Mouse (Mus musculus): Measurements from ENCODE around the gene Rara.

The Rara gene

DNA sequence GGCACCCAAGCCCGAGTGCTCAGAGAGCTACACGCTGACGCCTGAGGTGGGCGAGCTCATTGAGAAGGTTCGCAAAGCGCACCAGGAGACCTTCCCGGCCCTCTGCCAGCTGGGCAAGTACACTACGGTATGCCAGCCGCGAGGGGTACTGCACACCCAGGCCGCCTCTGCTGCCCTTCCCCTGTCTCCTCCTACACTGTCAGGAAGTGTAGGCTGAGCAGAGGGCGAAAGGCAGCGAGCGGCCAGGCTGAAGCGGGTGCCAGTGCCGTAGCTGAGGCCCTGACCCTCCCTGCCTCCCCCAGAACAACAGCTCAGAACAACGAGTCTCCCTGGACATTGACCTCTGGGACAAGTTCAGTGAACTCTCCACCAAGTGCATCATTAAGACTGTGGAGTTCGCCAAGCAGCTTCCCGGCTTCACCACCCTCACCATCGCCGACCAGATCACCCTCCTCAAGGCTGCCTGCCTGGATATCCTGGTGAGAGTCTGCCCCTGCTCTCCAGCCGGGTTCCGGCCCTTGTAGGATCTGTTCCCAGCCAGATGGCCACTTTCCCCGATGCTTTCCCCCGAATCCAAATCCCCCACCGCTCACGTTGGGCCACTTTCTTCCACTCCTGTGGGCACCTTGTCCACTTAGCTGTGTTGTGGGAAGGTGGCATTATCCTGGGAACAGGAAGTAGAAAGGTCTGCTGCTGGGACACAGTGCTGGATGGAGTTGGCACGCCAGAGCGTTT lies 42.7 kb downstream of the Rara start:
- DNase-seq, result peak; percentile 90

GRCm38 (mm10) chr11:98971316-98972031 lies 43.9 kb downstream of the Rara start:
- DNase-seq, result peak; percentile 95

- DNase-seq, result peak; percentile 98
These were observed 44.6 kb downstream of the Rara start for GRCm38 (mm10) chr11:98972215-98972614.

- DNase-seq, result peak; percentile 93
These were observed 45.3 kb downstream of the Rara start for GRCm38 (mm10) chr11:98972801-98973360.

GRCm38 (mm10) chr11:98973584-98973983 lies 46.0 kb downstream of the Rara start:
- DNase-seq, result peak; percentile 96

- peak; percentile 92 for DNase-seq
These were observed 46.6 kb downstream of the Rara start for GRCm38 (mm10) chr11:98974213-98974612.

GRCm38 (mm10) chr11:98974871-98975719 lies 47.5 kb downstream of the Rara start:
- peak; percentile 95 for DNase-seq

DNA sequence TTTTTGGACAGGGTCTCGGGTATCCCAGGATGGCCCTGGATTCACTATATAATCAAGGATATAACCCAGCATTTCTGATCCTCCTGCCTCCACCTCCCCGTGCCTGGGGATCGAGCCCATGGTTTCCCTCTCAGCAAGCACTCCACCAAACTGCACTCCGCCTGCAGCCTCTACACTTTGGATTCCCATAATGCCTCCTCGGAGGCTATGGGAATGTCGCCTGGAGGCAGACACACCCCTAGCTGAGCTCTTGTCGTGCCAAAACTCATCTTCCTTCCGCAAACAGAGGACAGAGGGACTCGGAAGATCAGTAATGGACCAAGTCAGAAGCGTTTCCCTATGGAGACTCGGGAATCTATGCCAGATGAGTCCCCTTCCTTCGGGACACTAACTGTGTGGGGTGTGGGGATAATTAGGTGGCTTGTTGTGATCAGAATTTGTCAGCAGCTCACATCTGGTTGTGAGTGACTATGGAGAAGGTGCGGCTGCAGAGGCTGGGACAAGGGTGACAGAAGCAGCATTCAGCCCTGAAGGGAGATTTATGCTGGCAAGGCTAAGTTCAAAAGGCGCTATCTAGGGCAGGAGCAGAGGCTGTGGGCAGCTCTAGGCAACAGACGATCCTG lies 51.0 kb downstream of the Rara start:
- DNase-seq, result peak; percentile 77

GRCm38 (mm10) chr11:98979356-98979755 lies 51.7 kb downstream of the Rara start:
- no peak for DNase-seq

GRCm38 (mm10) chr11:98981289-98981996 lies 53.8 kb downstream of the Rara start:
- DNase-seq, result peak; percentile 79

DNA sequence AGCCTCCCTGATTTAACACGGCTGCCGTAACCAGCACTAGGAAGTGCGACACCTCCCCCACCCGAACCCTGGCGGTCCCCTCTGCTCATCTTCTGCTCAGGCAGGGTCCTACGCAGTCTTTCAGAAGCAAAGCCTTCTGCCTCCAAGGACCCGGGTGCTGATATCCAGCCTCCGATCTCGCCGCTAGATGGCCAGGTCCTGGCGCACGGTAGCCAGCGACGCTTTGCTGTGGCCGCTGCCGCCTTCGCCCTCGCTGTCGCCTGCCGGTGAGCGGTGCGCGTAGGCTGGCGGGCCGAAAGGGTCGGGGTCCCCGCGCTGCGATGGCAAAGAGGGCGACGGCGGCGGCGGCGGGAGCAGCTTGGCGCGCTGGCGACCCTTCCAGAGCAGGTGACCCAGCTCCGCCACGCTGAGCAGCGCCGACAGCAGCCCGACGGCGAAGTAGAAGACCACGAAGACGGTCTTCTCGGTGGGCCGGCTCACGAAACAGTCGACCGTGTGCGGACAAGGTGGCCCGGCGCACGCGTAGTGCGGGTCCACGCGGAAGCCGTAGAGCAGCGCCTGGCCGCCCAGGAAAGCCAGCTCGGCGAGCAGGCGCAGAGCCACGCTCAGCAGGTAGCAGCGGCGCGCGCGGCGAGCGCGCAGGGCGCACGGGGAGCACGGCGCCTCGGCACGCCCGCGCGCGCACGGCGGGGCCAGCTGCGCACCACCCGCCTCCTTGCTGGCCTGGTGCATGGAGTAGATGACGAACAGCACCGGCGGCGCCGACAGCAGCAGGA lies 54.6 kb downstream of the Rara start:
- peak; percentile 92 for DNase-seq

GRCm38 (mm10) chr11:98982773-98983133 lies 55.1 kb downstream of the Rara start, which contains the start of gene Gjd3:
Gene Gjd3 (minus strand): TSS chr11:98983016.
- DNase-seq, result no peak

GRCm38 (mm10) chr11:98983551-98983950 lies 55.9 kb downstream of the Rara start:
- DNase-seq, result peak; percentile 91

GRCm38 (mm10) chr11:98985542-98985941 lies 57.9 kb downstream of the Rara start:
- DNase-seq, result peak; percentile 97

- peak; percentile 62 for DNase-seq
These were observed 60.6 kb downstream of the Rara start for GRCm38 (mm10) chr11:98988260-98988659.

GRCm38 (mm10) chr11:98990866-98991265 lies 63.2 kb downstream of the Rara start:
- peak; percentile 18 for DNase-seq

DNA sequence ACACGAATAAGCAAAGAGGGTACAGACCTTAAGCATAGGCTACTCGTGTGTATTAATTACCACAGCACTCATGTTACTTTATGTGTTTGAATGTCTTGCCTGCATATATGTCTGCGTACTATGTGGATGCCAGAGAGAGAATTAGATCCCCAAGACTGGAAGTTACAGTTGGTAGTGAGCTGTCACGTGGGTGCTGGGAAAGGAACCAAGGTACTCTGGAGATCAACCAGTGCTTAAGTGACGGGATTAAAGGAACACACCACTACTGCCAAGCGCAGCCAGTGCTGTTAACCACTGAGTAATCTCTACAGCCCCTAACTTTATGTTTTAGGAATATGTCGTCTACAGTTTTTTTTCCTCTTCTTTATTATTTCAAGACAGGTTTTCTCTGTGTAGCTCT lies 68.4 kb downstream of the Rara start:
- DNase-seq, result peak; percentile 87

DNA sequence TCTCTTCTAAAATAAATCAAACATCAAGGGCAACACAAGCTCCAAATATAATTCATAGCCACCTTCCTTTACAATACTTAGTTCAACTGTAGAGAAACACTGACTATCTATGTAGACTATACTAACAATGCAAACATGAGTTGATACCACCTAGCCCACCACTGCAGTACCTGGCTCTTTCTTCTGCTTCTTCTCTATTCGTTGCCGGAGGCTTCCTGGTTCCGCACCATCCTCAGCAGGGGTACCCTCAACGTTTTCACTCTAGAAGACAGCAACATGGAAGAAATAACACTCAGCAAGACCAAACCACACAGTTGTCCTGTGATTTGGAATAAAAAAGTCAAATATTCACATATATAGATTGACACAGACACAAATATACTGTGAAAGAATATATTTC lies 70.0 kb downstream of the Rara start:
- DNase-seq, result peak; percentile 54

DNA sequence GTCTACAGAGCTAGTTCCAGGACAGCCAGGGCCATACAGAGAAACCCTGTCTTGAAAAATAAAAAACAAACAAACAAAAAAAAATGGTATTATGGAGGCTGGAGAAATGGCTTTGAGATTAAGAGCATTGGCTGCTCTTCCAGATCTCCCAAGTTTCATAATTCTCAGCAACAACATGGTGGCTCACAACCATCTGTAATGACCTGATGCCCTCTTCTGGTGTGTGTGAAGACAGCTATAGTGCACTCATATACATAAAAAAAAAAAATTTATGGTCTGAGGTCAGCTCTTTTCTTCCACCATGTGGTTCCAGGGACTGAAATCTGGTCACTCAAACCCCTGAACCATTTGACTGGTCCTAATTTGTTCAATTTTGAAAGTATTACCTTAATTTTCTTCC lies 71.2 kb downstream of the Rara start:
- no peak for DNase-seq

DNA sequence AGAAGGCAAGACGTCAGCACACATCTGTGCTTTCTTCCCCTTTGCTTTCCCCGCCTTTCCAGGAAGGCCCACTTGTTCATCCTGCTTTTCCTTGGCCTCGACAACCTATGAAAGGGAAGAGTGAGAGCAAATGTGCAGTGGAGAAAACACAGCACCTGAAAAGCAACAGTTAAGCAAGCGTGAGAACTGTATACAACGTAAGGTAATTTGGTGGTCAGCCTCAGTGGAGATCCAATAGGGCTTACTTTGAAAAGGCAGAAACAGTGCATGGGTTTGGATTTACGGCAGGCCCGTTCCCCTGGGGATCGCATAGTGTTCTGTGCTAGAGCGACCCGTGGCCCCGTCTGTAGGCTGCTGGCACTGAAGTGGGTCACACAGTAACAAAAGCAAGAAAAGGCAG lies 71.6 kb downstream of the Rara start:
- peak; percentile 82 for DNase-seq

DNA sequence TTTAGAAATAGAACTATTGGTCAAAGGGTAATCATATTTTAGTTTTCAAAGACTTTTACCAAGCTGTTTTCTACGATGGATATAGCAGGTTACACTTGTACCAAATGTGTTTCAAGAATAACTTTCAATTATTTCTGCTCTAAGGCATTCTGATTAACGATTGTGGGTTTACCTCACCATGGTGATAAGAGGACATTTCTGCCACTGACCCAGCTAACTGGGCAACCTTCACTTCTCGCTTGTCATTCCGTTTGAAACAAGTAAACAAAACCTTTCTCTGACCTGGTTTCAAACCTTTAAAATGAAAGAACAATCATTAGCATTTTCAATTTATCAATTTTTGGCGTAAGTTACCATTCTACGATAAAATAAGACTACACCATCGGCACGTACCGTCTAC lies 79.2 kb downstream of the Rara start:
- no peak for DNase-seq

Measured in heart, adult 11 months (tissue).